Mouse (Mus musculus) adrenal gland, adult 18-20 months (tissue): Measurements from ENCODE around the gene Ube2f. TPM values are rescaled to one million over a fixed set of nuclear protein-coding genes. Genes with fewer than 3 reads are reported as not detected.

Source experiments
- total RNA-seq, 2 experiments: library from RNA; stranded (reverse); gene quantifications; 1 replicate in 1 of 2; 2 replicates in 1 of 2; pipeline ENCODE4 v1.2.3; 2021

Ube2f gene
- total RNA-seq, 2 experiments from 2014 or later: 92.7 to 117 TPM

Other genes starting within 250 kb of the Ube2f start
- not detected for gene Rbm44, start 105.2 kb upstream of the Ube2f start, total RNA-seq
- 1 to 10 TPM; 6.7 to 9.2 TPM for gene Ramp1, start 70.5 kb upstream of the Ube2f start, total RNA-seq
- 10 to 100 TPM; 25.7 to 37.2 TPM for gene Scly, start 48.0 kb downstream of the Ube2f start, total RNA-seq
- gene Espnl, start 71.8 kb downstream of the Ube2f start, total RNA-seq: under 1 TPM in 1 of 2 experiments, not detected in 1; 0.13 TPM
- gene Klhl30, start 100.7 kb downstream of the Ube2f start, total RNA-seq: 1 to 10 TPM; 1.4 to 2.1 TPM
- 10 to 100 TPM in 1 of 2 experiments, 1 to 10 TPM in 1; 5.3 to 22.1 TPM for gene Erfe, start 116.1 kb downstream of the Ube2f start, total RNA-seq
- 100 to 1,000 TPM in 1 of 2 experiments, 10 to 100 TPM in 1; 93.7 to 121 TPM for gene Ilkap, start 148.5 kb downstream of the Ube2f start, total RNA-seq
- 100 to 1,000 TPM; 255 to 373 TPM for gene Hes6, start 163.7 kb downstream of the Ube2f start, total RNA-seq
- gene Per2, start 209.0 kb downstream of the Ube2f start, total RNA-seq: 10 to 100 TPM; 46.7 to 66.6 TPM
- 10 to 100 TPM; 10.8 to 12.7 TPM for gene Traf3ip1, start 244.3 kb downstream of the Ube2f start, total RNA-seq